Mouse (Mus musculus) hindbrain, postnatal 0 days (tissue): ENCODE measurements around the gene Rln1. TPM values are rescaled to one million over a fixed set of nuclear protein-coding genes. Genes with fewer than 3 reads are reported as not detected.

Experiments used
- ATAC-seq: fragments of 200-750 bp; cut with Nextera tagmentation; 2 replicates; pipeline ENCODE4 v1.8.0; 2017; ENCODE audit warnings: mild to moderate bottlenecking, moderate TSS enrichment, moderate library complexity
- DNase-seq: peaks from one replicate; pipeline ENCODE4 v3.0.0-alpha.2; 2015; ENCODE audit warnings: low spot score
- H3K27ac ChIP-seq: fragments of 300-500 bp; sonication (generic); 2 replicates; pipeline ENCODE4 v1.5.1; 2014; ENCODE audit warnings: mild to moderate bottlenecking
- H3K27me3 ChIP-seq: fragments of 300-500 bp; sonication (generic); 2 replicates; pipeline ENCODE4 v1.6.1; 2014; ENCODE audit warnings: low read length, mixed read lengths; ENCODE audit not compliant: insufficient read depth
- H3K36me3 ChIP-seq: fragments of 300-500 bp; sonication (generic); 2 replicates; pipeline ENCODE4 v1.6.1; 2014; ENCODE audit warnings: low read length, mixed read lengths; ENCODE audit not compliant: insufficient read depth
- H3K4me1 ChIP-seq: fragments of 300-500 bp; sonication (generic); 2 replicates; pipeline ENCODE4 v1.6.1; 2014; ENCODE audit warnings: antibody characterized with exemption, low read length, mixed read lengths; ENCODE audit not compliant: insufficient read depth
- H3K4me2 ChIP-seq: fragments of 300-500 bp; sonication (generic); 2 replicates; pipeline ENCODE4 v1.6.1; 2014; ENCODE audit warnings: low read depth, mild to moderate bottlenecking, low read length, moderate library complexity, mixed read lengths
- H3K4me3 ChIP-seq: fragments of 300-500 bp; sonication (generic); 2 replicates; pipeline ENCODE4 v1.5.1; 2014; ENCODE audit warnings: low read length
- H3K9ac ChIP-seq: fragments of 300-500 bp; sonication (generic); replicated peaks from 2 replicates; pipeline ENCODE4 v1.6.1; 2014; ENCODE audit warnings: mild to moderate bottlenecking, low read length, moderate library complexity, mixed read lengths
- H3K9me3 ChIP-seq: fragments of 300-500 bp; sonication (generic); 2 replicates; pipeline ENCODE4 v1.6.1; 2016; ENCODE audit warnings: low read length, mixed read lengths
- CTCF ChIP-seq: IDR thresholded peaks from 2 replicates; pipeline ENCODE4 v1.5.1; 2016; ENCODE audit warnings: antibody characterized with exemption, control low read depth, low read depth
- WGBS: fragments of 180-500 bp; shearing (Covaris S2); extraction: QIAGEN DNeasy Blood & Tissue Kit; methylation state at CpG from one replicate; pipeline ENCODE4 v1.1.7; 2014; 5-methylcytosine and 5-hydroxymethylcytosine counted together
- polyA plus RNA-seq: library from polyadenylated mRNA; unstranded; fragments of >200 nt; fragmentation: Nextera tagmentation; extraction: Ambion mirVana; gene quantifications from 2 replicates; pipeline ENCODE4 v1.2.1, GENCODE M21; 2015
- total RNA-seq: library from RNA; depleted of rRNA; stranded (reverse); fragments of >200 nt; gene quantifications from 2 replicates; pipeline ENCODE4 v1.2.3, GENCODE M21; 2014; rRNA removed

The Rln1 gene
- total and polyA plus RNA-seq, 2 experiments from 2014 or later = 3.1 to 7.3 TPM

- Histone ChIP-seq H3K4me1 (no peaks in the 10 kb centered on the region), H3K36me3 (peaks cover 28% of the 10 kb centered on the region), H3K27ac (no peak overlapping the region), H3K9me3 (no peaks in the 10 kb centered on the region), H3K4me3 (no peak overlapping the region), H3K9ac (no peak overlapping the region), H3K27me3 (no peaks in the 10 kb centered on the region), H3K4me2 (no peak overlapping the region)
- DNase-seq (no peak), ATAC-seq (no peak)
- 95% methylated on average over 1 of the region's 1 CpGs for WGBS
- TF ChIP-seq CTCF = no peak
Measured at GRCm38 (mm10) chr19:29297366-29297765, 37.1 kb downstream of the Rln1 start.

GRCm38 (mm10) chr19:29296166-29296565 is 38.3 kb downstream of the Rln1 start:
- no peaks in the 10 kb centered on the region for H3K27me3 ChIP-seq
- no peaks in the 10 kb centered on the region for H3K9me3 ChIP-seq
- ATAC-seq (no peak), DNase-seq (no peak)
- H3K4me3 ChIP-seq = no peak overlapping the region
- H3K4me1 ChIP-seq = no peaks in the 10 kb centered on the region
- no peak overlapping the region for H3K9ac ChIP-seq
- no peak overlapping the region for H3K27ac ChIP-seq
- peaks cover 36% of the 10 kb centered on the region for H3K36me3 ChIP-seq
- TF ChIP-seq CTCF = no peak
- no peak overlapping the region for H3K4me2 ChIP-seq

GRCm38 (mm10) chr19:29294756-29295155 is 39.7 kb downstream of the Rln1 start:
- no peak for TF ChIP-seq CTCF
- ATAC-seq (no peak), DNase-seq (no peak)
- Histone ChIP-seq H3K36me3 (peaks cover 24% of the 10 kb centered on the region), H3K9ac (no peak overlapping the region), H3K27ac (no peak overlapping the region), H3K4me3 (no peak overlapping the region), H3K4me2 (no peak overlapping the region), H3K9me3 (no peaks in the 10 kb centered on the region), H3K4me1 (no peaks in the 10 kb centered on the region), H3K27me3 (no peaks in the 10 kb centered on the region)
- 62% methylated on average over 2 of the region's 2 CpGs for WGBS

DNA sequence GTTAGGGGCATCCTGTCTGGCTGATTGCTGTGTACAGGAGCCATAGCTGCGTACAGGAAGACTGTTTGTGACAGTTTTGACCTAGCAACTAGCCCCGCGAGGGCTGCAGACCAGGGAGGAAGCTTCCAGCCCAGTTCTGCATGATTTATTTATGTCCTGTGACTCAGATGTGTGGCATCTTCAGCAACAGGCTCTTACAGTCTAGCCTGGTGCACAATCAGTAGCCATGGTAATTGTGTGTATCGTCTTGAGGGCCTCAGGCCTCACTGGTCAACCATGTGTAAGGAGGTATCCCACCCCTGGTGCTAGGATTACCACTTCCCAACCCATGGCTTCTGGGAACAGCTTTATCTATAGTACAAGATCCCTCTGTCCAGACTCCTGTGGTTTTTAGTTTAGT is 41.9 kb downstream of the Rln1 start:
- Histone ChIP-seq H3K4me2 (no peak overlapping the region), H3K9ac (no peak overlapping the region), H3K27me3 (no peaks in the 10 kb centered on the region), H3K4me1 (no peaks in the 10 kb centered on the region), H3K27ac (no peak overlapping the region), H3K4me3 (no peak overlapping the region), H3K36me3 (peaks cover 23% of the 10 kb centered on the region), H3K9me3 (no peaks in the 10 kb centered on the region)
- WGBS = 77% methylated on average over 4 of the region's 4 CpGs
- ATAC-seq (no peak), DNase-seq (no peak)
- TF ChIP-seq CTCF = no peak

DNA sequence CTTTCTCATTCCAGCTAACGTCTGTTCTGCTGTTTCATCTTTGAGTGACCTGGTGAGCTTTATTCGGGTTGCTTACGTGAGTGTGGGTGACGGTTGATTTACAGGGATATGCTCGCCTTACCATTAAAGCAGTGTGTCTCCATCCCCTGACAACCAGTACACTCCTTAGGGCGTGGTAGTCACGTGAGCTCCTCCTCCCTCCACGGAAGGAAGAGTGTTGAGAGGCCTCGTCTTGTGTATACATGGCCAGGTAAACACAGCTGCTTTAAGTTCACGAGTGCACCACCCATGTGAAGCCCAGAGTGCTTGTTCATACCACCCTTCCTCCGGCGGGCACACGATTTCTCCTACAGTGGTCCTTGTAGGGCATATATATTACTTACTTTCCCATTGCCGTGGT is 42.9 kb downstream of the Rln1 start:
- no peak for TF ChIP-seq CTCF
- Histone ChIP-seq H3K4me3 (no peak overlapping the region), H3K4me2 (no peak overlapping the region), H3K36me3 (peaks cover 23% of the 10 kb centered on the region), H3K27me3 (no peaks in the 10 kb centered on the region), H3K9me3 (no peaks in the 10 kb centered on the region), H3K9ac (no peak overlapping the region), H3K27ac (no peak overlapping the region), H3K4me1 (no peaks in the 10 kb centered on the region)
- ATAC-seq = no peak
- 90% methylated on average over 14 of the region's 14 CpGs for WGBS
- no peak for DNase-seq

GRCm38 (mm10) chr19:29287863-29288262 is 46.6 kb downstream of the Rln1 start:
- H3K9me3 ChIP-seq = no peaks in the 10 kb centered on the region
- H3K27me3 ChIP-seq = no peaks in the 10 kb centered on the region
- 73% methylated on average over 8 of the region's 8 CpGs for WGBS
- no peak overlapping the region for H3K9ac ChIP-seq
- H3K27ac ChIP-seq = no peak overlapping the region
- ATAC-seq (no peak), DNase-seq (peak; percentile 43)
- peak; percentile 52 for TF ChIP-seq CTCF
- H3K4me1 ChIP-seq = no peaks in the 10 kb centered on the region
- no peak overlapping the region for H3K4me3 ChIP-seq
- H3K36me3 ChIP-seq = peaks cover 23% of the 10 kb centered on the region; the same call in 1 of the 2 replicates
- no peak overlapping the region for H3K4me2 ChIP-seq

GRCm38 (mm10) chr19:29285451-29285869 is 49.0 kb downstream of the Rln1 start:
- Histone ChIP-seq H3K27me3 (no peaks in the 10 kb centered on the region), H3K27ac (no peak overlapping the region), H3K4me3 (no peak overlapping the region), H3K9ac (no peak overlapping the region), H3K9me3 (no peaks in the 10 kb centered on the region), H3K36me3 (peaks cover 9% of the 10 kb centered on the region; the same call in 1 of the 2 replicates), H3K4me1 (no peaks in the 10 kb centered on the region), H3K4me2 (no peak overlapping the region)
- no peak for ATAC-seq
- no peak for TF ChIP-seq CTCF
- no peak for DNase-seq
- WGBS = 16% methylated on average over 7 of the region's 7 CpGs

Other genes with a start within 250 kb of the Rln1 start
- gene Rcl1, start 233.3 kb downstream of the Rln1 start, total RNA-seq = 16.0 and 18.0 TPM in 2 replicates
- 33.0 and 33.3 TPM in 2 replicates for gene Rcl1, start 233.3 kb downstream of the Rln1 start, polyA plus RNA-seq
- 18.8 and 25.7 TPM in 2 replicates for gene Jak2, start 82.8 kb downstream of the Rln1 start, total RNA-seq
- gene Jak2, start 82.8 kb downstream of the Rln1 start, polyA plus RNA-seq = 9.5 and 9.8 TPM in 2 replicates
- 2.3 TPM in 1 of 2 replicates, not detected in the other for gene Insl6, start 9.3 kb downstream of the Rln1 start, total RNA-seq
- gene Insl6, start 9.3 kb downstream of the Rln1 start, polyA plus RNA-seq = 1.8 and 2.6 TPM in 2 replicates
- 18.2 and 27.9 TPM in 2 replicates for gene Plgrkt, start 32.7 kb upstream of the Rln1 start, total RNA-seq
- 58.7 and 66.3 TPM in 2 replicates for gene Plgrkt, start 32.7 kb upstream of the Rln1 start, polyA plus RNA-seq
- 0.16 and 0.61 TPM in 2 replicates for gene Cd274, start 32.8 kb upstream of the Rln1 start, total RNA-seq
- 0.24 and 0.28 TPM in 2 replicates for gene Cd274, start 32.8 kb upstream of the Rln1 start, polyA plus RNA-seq
- 0.18 and 0.94 TPM in 2 replicates for gene Pdcd1lg2, start 76.2 kb upstream of the Rln1 start, total RNA-seq
- 0.14 and 0.16 TPM in 2 replicates for gene Pdcd1lg2, start 76.2 kb upstream of the Rln1 start, polyA plus RNA-seq
- gene Ric1, start 187.6 kb upstream of the Rln1 start, total RNA-seq = 29.1 and 39.5 TPM in 2 replicates
- 11.4 and 12.0 TPM in 2 replicates for gene Ric1, start 187.6 kb upstream of the Rln1 start, polyA plus RNA-seq